Mouse (Mus musculus) lung, adult 2 months (tissue): ENCODE measurements around the gene Fbxl16. TPM values are rescaled to one million over a fixed set of nuclear protein-coding genes. Genes with fewer than 3 reads are reported as not detected.

Source experiments
- DNase-seq: peaks from one replicate; pipeline ENCODE4 v3.0.0; 2022
- H3K4me1 ChIP-seq: fragments of 200-500 bp; 2 replicates; pipeline ENCODE4 v1.6.1; 2011; ENCODE audit warnings: low read length; ENCODE audit not compliant: control insufficient read depth, insufficient read depth
- H3K4me3 ChIP-seq: fragments of 200-500 bp; replicated peaks from 2 replicates; pipeline ENCODE3; 2011; ENCODE audit warnings: low read depth, mild to moderate bottlenecking, control low read depth, low read length; ENCODE audit errors: extremely low read depth
- CTCF ChIP-seq: fragments of 200-500 bp; IDR thresholded peaks from 2 replicates; pipeline ENCODE4 v1.5.1; 2011; ENCODE audit warnings: mild to moderate bottlenecking, low read length, control low read depth; ENCODE audit not compliant: insufficient read depth
- POLR2A ChIP-seq: fragments of 200-500 bp; IDR thresholded peaks from 2 replicates; pipeline ENCODE4 v1.6.1; 2011; ENCODE audit warnings: low read depth, mild to moderate bottlenecking, control low read depth, low read length, borderline replicate concordance; ENCODE audit errors: extremely low read depth
- WGBS: fragments of 180-500 bp; shearing (Covaris S2); methylation state at CpG from one replicate; pipeline ENCODE4 v1.1.7; 2018; 5-methylcytosine and 5-hydroxymethylcytosine counted together
- polyA plus RNA-seq: library from polyadenylated mRNA; depleted of rRNA; stranded (reverse); fragments of >200 nt; gene quantifications from 2 replicates; pipeline ENCODE4 v1.2.3, GENCODE M21; 2012

Gene Fbxl16
- polyA plus RNA-seq, 1 experiment, result 5.0 TPM

- Histone ChIP-seq H3K4me3 (peak within 1 kb of the TSS; percentile 35), H3K4me1 (peaks cover 15% of the 10 kb centered on the region)
- peak; percentile 37 for DNase-seq
- TF ChIP-seq POLR2A (peak; percentile 47; the same call in 1 of the 2 replicates), CTCF (no peak)
- WGBS, result 3% methylated on average over 29 of the region's 29 CpGs
These were observed 28.2 kb downstream of the Fbxl16 start, which contains the start of gene Rhbdl1 for GRCm38 (mm10) chr17:25837076-25837410. TSS of gene Rhbdl1 (minus strand) at chr17:25837295.

GRCm38 (mm10) chr17:25837533-25837932 lies 28.6 kb downstream of the Fbxl16 start:
- Histone ChIP-seq H3K4me3 (no peak overlapping the region), H3K4me1 (peaks cover 14% of the 10 kb centered on the region)
- no peak for DNase-seq
- 49% methylated on average over 3 of the region's 3 CpGs for WGBS
- TF ChIP-seq POLR2A (no peak), CTCF (no peak)

- TF ChIP-seq CTCF, result no peak
- TF ChIP-seq POLR2A, result no peak
- Histone ChIP-seq H3K4me1 (peaks cover 22% of the 10 kb centered on the region), H3K4me3 (no peak overlapping the region)
- WGBS, result 84% methylated on average over 4 of the region's 4 CpGs
- DNase-seq, result no peak
These were observed 30.0 kb downstream of the Fbxl16 start for GRCm38 (mm10) chr17:25838904-25839303.

- Histone ChIP-seq H3K4me3 (no peak overlapping the region), H3K4me1 (peaks cover 17% of the 10 kb centered on the region)
- no peak for DNase-seq
- 80% methylated on average over 14 of the region's 14 CpGs for WGBS
- TF ChIP-seq POLR2A (no peak), CTCF (no peak)
These were observed 30.8 kb downstream of the Fbxl16 start for GRCm38 (mm10) chr17:25839455-25840235.

- peaks cover 18% of the 10 kb centered on the region for H3K4me1 ChIP-seq
- H3K4me3 ChIP-seq, result no peak overlapping the region
- TF ChIP-seq POLR2A, result no peak
- no peak for TF ChIP-seq CTCF
- WGBS, result 95% methylated on average over 6 of the region's 6 CpGs
- DNase-seq, result no peak
These were observed 31.6 kb downstream of the Fbxl16 start for GRCm38 (mm10) chr17:25840519-25840918.

- no peak for DNase-seq
- WGBS, result 93% methylated on average over 22 of the region's 22 CpGs
- Histone ChIP-seq H3K4me3 (no peak within 1 kb of the TSS), H3K4me1 (peaks cover 18% of the 10 kb centered on the region)
- no peak for TF ChIP-seq POLR2A
- TF ChIP-seq CTCF, result no peak
These were observed 32.4 kb downstream of the Fbxl16 start, which contains the start of gene Gm20683 for GRCm38 (mm10) chr17:25841117-25841880. TSS of gene Gm20683 (minus strand) at chr17:25841763.

GRCm38 (mm10) chr17:25842509-25842908 lies 33.6 kb downstream of the Fbxl16 start:
- WGBS, result 78% methylated on average over 3 of the region's 3 CpGs
- Histone ChIP-seq H3K4me1 (peaks cover 11% of the 10 kb centered on the region), H3K4me3 (no peak overlapping the region)
- DNase-seq, result no peak
- TF ChIP-seq CTCF, result no peak
- TF ChIP-seq POLR2A, result no peak

- peaks cover 11% of the 10 kb centered on the region for H3K4me1 ChIP-seq
- no peak for DNase-seq
- no peak overlapping the region for H3K4me3 ChIP-seq
- 86% methylated on average over 4 of the region's 4 CpGs for WGBS
- TF ChIP-seq POLR2A (no peak), CTCF (no peak)
These were observed 34.2 kb downstream of the Fbxl16 start for GRCm38 (mm10) chr17:25843122-25843521.

- H3K4me1 ChIP-seq, result peaks cover 11% of the 10 kb centered on the region
- WGBS, result under 1% methylated on average over 38 of the region's 38 CpGs
- H3K4me3 ChIP-seq, result peak overlapping the region; percentile 75
- TF ChIP-seq POLR2A (no peak), CTCF (no peak)
- DNase-seq, result no peak
These were observed 34.9 kb downstream of the Fbxl16 start for GRCm38 (mm10) chr17:25843636-25844395.
